Mouse (Mus musculus): ENCODE results near the gene Syt1. TPM values are rescaled to one million over a fixed set of nuclear protein-coding genes. Genes with fewer than 3 reads are reported as not detected.

The Syt1 gene
- total RNA-seq, 4 experiments from 2014 or later: 906 to 1,068 (median 986) TPM

GRCm38 (mm10) chr10:108452421-108452820, 558.4 kb downstream of the Syt1 start:
- no peak for DNase-seq (ENCODE audit: low spot score in 2 of 2)

- no peak for DNase-seq (ENCODE audit: low spot score in 2 of 2)
Measured at GRCm38 (mm10) chr10:108451516-108451915, 559.3 kb downstream of the Syt1 start.

GRCm38 (mm10) chr10:108450401-108450800, 560.4 kb downstream of the Syt1 start:
- no peak for DNase-seq (ENCODE audit: low spot score in 2 of 2)

DNA sequence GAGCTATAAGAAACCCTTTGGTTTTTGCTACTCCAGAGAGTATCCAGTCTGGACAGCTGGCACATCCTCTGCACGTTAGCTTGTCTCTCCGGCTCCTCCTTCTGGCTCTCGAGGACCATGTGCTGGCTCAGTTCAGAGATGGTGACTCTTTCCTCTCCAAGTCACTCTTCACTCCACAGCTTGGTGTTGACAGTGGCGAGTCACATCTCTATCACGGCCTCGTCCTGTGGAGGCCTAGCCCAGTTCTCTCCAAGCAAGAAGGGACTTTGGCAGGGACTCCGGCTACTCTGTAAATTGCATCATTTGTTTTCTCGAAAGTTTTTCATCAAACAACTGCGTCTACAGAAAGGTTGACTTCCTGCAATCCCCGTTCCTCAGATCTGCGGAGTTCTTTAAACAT, 562.4 kb downstream of the Syt1 start:
- DNase-seq (ENCODE audit: low spot score in 2 of 2): no peak
